Mouse (Mus musculus) lung, postnatal 0 days (tissue): Measurements from ENCODE around the gene Slc7a5.

Experiments used
- CTCF ChIP-seq: IDR thresholded peaks from 2 replicates; pipeline ENCODE4 v1.5.1; 2016; ENCODE audit warnings: antibody characterized with exemption, mild to moderate bottlenecking
- EP300 ChIP-seq: IDR thresholded peaks from 2 replicates; pipeline ENCODE4 v1.6.1; 2016; ENCODE audit warnings: antibody characterized with exemption, mild to moderate bottlenecking, control low read depth

DNA sequence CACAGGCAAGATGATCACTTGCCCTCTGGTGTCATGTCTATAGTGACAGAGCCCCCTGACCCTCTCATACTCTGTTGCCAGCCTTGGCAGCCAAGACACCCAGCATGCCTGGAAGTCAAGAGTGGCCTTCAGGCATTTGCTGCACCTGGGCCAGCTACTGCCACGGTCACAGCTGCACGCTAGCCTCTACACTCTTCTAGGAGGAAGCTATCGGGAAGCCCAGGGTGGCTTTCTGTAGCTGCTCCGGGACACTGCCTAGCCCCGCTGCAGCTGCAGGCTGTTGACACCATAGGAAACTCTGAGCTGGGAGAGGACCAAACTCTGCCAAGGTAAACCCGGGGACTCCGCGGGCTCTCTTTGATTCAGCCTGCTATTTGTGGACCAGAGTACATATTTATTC, 5.9 kb upstream of the Slc7a5 start:
- TF ChIP-seq CTCF = no peak
- TF ChIP-seq EP300 = no peak
